Mouse (Mus musculus): Measurements from ENCODE around the gene Olfr1354. TPM values are rescaled to one million over a fixed set of nuclear protein-coding genes. Genes with fewer than 3 reads are reported as not detected.
"Not testable (repeated sequence)": the region's sequence is repeated elsewhere in the genome, so short reads cannot be mapped to it uniquely, and the experiment has no call there.

Olfr1354 gene
- total RNA-seq (2021): not detected

DNA sequence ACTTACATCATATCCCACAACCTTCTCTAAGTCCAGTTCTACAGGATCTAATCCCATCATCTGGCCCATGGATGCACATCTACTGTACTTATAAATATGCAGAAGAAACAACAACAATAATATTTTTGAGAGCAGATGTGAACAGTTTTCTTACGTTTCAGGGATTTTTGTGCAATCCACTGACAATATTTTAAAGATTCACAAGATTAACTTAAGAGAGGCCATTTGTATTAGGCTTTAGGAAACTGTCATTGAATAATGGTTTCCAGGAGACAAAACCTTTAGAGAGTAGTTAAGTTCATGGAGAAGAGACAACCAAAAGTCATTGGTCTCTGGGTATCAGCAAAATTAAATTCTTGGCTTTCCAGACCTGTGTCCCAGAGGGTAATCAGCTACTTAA lies at the start of gene Olfr1354:
Gene Olfr1354, plus strand, starts transcription at position 301 of the 400 bp plus-strand sequence.
- intact Hi-C loops (cut with DNase I): not testable (repeated sequence)

DNA sequence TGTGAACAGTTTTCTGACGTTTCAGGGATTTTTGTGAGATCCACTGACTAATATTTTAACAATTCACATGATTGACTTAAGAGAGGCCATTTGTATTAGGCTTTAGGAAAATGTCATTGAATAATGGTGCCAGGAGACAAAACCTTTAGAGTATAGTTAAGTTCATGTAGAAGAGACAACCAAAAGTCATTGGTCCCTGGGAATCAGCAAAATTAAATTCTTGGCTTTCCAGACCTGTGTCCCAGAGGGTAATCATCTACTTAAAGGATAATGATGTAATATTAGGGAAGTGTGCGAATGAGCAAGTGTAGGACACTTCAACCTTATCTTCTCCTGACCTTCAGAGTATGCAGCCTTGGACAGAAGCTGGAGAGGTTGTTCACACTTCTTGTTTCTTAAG lies 37.7 kb upstream of the Olfr1354 start, which contains the start of gene Olfr1355:
Gene Olfr1355, plus strand, starts transcription at position 301 of the 400 bp plus-strand sequence.
- intact Hi-C loops (cut with DNase I): no loop called here
- DNase-seq: no peak

More for the DNA sequence above, at the start of gene Olfr1354:
- DNase-seq: not testable (repeated sequence)

DNA sequence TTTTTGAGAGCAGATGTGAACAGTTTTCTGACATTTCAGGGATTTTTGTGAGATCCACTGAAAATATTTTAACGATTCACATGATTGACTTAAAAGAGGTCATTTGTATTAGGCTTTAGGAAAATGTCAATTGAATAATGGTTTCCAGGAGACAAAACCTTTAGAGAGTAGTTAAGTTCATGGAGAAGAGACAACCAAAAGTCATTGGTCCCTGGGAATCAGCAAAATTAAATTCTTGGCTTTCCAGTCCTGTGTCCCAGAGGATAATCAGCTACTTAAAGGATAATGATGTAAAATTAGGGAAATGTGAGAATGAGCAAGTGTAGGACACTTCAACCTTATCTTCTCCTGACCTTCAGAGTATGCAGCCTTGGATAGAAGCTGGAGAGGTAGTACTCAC lies 37.4 kb downstream of the Olfr1354 start, which contains the start of gene Olfr8:
Gene Olfr8, plus strand, starts transcription at position 301 of the 400 bp plus-strand sequence.
- intact Hi-C loops (cut with DNase I); DNase-seq: not testable (repeated sequence)

DNA sequence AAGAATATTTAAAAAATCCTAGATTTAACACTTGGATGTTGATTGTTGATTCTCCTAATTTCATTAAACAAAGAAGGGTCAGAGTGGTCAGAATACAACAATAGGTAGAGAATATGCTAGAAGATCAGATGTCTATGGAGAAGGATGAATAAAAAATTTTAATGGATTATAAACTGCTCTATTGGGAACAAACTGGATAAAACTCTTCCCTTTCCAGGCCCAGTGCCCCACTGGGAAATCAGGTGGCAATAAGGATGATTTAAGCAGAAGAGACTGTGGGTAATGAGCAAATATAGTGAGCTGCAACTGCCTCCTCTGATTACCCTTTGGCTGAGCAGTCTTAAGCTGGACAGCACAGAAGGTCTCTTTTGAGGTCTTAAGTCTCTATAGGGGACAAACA lies 50.0 kb downstream of the Olfr1354 start, which contains the start of gene Olfr1353:
Gene Olfr1353, plus strand, starts transcription at position 301 of the 400 bp plus-strand sequence.
- DNase-seq; intact Hi-C loops (cut with DNase I): not testable (repeated sequence)

Other genes starting within 250 kb of the Olfr1354 start
- not detected for gene Casp14, start 194.9 kb upstream of the Olfr1354 start, total RNA-seq (2021)
- gene Ccdc105, start 160.1 kb upstream of the Olfr1354 start, total RNA-seq (2021): not detected
- gene Slc1a6, start 132.7 kb upstream of the Olfr1354 start, total RNA-seq (2021): under 1 TPM in 1 of 2 experiments, not detected in 1; 0.30 TPM
- gene Olfr1356, start 61.0 kb upstream of the Olfr1354 start, total RNA-seq (2021): not detected
- gene Olfr1355, start 37.6 kb upstream of the Olfr1354 start, total RNA-seq (2021): not detected
- gene Olfr8, start 37.5 kb downstream of the Olfr1354 start, total RNA-seq (2021): not detected
- gene Olfr1353, start 50.1 kb downstream of the Olfr1354 start, total RNA-seq (2021): not detected
- not detected for gene Olfr1352, start 67.9 kb downstream of the Olfr1354 start, total RNA-seq (2021)
- gene Olfr1351, start 99.3 kb downstream of the Olfr1354 start, total RNA-seq (2021): not detected
- not detected for gene Olfr57, start 115.6 kb downstream of the Olfr1354 start, total RNA-seq (2021)
- 10 to 100 TPM; 12.5 to 12.8 TPM for gene 2610008E11Rik, start 184.4 kb downstream of the Olfr1354 start, total RNA-seq (2021)
- not detected for gene Vmn2r80, start 235.6 kb downstream of the Olfr1354 start, total RNA-seq (2021)